Mouse (Mus musculus) splenic B cell, adult 2 months (primary cell): Measurements from ENCODE around the gene Crcp.
"Not testable (repeated sequence)": the region's sequence is repeated elsewhere in the genome, so short reads cannot be mapped to it uniquely, and the experiment has no call there.

Experiments
- DNase-seq: peaks from one replicate; pipeline ENCODE4 v3.0.0-alpha.2; 2011; ENCODE audit warnings: low read depth, low spot score
- H3K27me3 ChIP-seq: 2 replicates; pipeline ENCODE4 v1.6.1; 2012; ENCODE audit warnings: mild to moderate bottlenecking, low read length, moderate library complexity, mixed read lengths; ENCODE audit not compliant: control insufficient read depth, poor library complexity, insufficient read depth, severe bottlenecking
- H3K36me3 ChIP-seq: 2 replicates; pipeline ENCODE4 v1.6.1; 2012; ENCODE audit warnings: mild to moderate bottlenecking, low read length, moderate library complexity, mixed read lengths; ENCODE audit not compliant: control insufficient read depth, poor library complexity, insufficient read depth, severe bottlenecking

Gene Crcp

GRCm38 (mm10) chr5:130009784-130010183, 19.3 kb upstream of the Crcp start:
- no peak for DNase-seq
- peaks cover 1% of the 10 kb centered on the region for H3K36me3 ChIP-seq
- H3K27me3 ChIP-seq = no peaks in the 10 kb centered on the region

- peak; percentile 36 for DNase-seq
- Histone ChIP-seq H3K36me3 (peaks cover 1% of the 10 kb centered on the region), H3K27me3 (no peaks in the 10 kb centered on the region)
These were observed 18.1 kb upstream of the Crcp start for GRCm38 (mm10) chr5:130010961-130011360.

GRCm38 (mm10) chr5:130015104-130015503, 14.0 kb upstream of the Crcp start:
- DNase-seq = no peak
- Histone ChIP-seq H3K27me3 (no peaks in the 10 kb centered on the region), H3K36me3 (peaks cover 1% of the 10 kb centered on the region)

DNA sequence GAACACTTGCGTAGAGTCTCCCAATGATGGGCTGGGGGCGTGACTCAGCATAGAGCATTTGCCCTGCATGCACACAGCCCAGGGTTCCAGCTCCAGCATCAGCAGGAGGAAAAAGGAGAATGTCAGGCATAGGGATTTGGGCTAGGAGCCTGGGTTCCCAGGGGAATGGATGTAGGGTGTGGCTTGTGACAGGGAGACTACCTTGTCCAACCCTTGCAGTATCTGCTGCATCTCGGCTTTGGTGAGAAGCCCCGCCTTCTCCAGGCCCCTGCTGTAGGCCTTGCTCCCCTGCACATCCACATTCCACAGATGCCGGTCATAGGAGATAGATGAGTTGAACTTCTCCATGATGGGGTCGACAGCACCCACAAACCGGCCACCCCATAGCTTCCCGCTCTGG, 9.6 kb upstream of the Crcp start:
- no peaks in the 10 kb centered on the region; the same call in 1 of the 2 replicates for H3K36me3 ChIP-seq
- DNase-seq = no peak

DNA sequence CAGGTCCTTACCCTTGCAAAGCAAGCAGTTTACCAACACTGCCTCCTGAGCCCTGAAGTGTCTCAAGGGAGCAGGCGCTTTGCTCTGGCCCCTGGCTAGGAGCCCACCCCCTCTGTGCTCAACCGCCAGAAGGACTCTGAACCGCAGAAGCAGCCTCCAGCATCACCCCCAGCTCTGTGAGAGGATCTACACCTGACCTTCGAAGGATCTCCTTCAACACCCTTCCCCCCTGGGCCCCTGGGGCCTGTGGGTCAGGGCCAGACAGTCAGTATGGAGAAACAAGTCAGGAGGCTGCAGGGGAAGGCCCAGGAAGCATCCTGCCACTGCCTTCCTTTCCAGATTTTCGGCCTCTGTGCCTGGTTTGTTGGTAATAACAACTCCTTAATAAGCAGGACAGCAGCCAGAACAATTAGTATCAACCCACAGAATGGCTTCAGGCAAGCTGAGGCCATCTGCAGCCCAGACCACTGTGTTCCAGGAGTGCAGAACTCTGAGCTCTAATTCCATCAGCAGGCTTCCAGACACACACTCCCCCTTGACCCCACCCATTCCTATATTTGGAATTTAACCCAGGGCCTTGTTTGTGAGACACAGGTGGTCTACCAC, 7.6 kb upstream of the Crcp start:
- no peak for DNase-seq
- H3K27me3 ChIP-seq = no peaks in the 10 kb centered on the region
- H3K36me3 ChIP-seq = no peaks in the 10 kb centered on the region

More for the DNA sequence above, 9.6 kb upstream of the Crcp start:
- no peaks in the 10 kb centered on the region for H3K27me3 ChIP-seq

DNA sequence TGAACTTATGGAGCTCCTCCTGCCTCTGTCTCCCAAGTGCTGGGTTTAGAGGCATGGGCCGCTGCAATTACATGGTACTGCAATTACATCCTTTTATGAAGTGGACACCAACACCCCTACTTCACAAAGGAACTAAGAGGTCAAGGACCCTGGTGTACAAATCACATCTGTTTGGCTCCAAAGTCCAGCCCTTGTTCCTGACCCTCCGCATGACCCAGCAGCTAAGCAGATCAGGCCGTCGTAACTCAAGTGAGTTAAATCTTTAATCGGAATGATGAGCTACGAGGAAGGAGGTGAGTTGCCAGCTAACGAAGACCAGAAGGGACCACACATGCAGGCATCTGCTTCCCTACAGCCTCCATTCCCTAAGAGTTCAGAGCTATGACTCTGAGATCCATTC, 6.7 kb upstream of the Crcp start:
- Histone ChIP-seq H3K27me3 (no peaks in the 10 kb centered on the region), H3K36me3 (no peaks in the 10 kb centered on the region)
- no peak for DNase-seq

DNA sequence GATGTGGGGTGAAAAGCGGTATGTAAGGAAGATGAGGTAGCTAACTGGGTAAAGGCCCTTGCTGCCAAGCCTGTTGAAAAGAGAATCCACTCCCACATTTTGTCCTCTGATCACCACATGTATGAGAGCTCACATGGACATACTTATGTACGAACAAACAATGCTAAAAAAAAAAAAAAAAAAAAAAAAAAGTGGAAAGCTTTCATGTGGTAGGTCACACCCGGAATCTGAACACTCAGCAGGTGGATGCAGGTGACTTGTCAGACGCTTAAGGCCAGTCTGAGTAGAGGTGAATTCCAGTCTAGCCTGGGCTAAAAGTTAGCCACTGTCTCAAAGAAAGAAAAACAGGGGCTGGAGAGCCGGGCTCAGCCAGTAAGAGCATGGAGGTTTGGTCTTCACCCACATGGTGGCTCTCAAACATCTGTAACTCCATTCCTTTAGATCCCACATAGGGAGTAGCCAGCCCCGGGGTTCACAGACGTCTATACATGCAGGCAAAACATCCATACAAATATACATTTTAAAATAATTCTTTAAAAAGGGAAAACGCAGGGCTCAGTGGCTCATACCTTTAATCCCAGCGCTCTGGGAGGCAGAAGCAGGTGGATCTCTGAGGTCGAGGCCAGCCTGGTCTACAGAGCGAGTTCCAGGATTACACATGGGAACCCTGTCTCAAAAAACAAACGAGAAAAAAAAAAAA, 5.9 kb upstream of the Crcp start:
- no peak for DNase-seq
- Histone ChIP-seq H3K36me3 (no peaks in the 10 kb centered on the region), H3K27me3 (no peaks in the 10 kb centered on the region)

GRCm38 (mm10) chr5:130023767-130024539, 5.1 kb upstream of the Crcp start:
- peak; percentile 83 for DNase-seq
- Histone ChIP-seq H3K36me3 (no peaks in the 10 kb centered on the region), H3K27me3 (no peaks in the 10 kb centered on the region)

DNA sequence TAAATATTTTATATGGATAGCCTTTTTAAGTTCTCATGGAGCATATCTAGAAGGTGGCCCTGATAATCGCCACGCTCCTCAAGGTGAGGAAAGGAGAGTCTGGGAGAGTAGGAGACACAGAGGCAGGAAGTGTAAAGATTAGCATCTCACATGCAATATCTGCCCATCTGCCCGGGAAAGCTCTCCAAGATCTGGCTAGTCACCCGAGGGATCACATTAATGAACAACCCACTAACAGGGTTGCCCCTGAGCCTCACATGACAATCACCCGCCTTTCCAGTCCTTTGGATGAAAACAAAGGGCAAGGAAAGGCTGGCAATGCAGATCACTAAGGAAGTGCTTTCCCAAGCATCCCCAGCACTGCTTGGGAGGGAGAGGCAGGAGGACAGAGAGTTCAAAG, 2.0 kb upstream of the Crcp start:
- Histone ChIP-seq H3K27me3 (no peaks in the 10 kb centered on the region), H3K36me3 (no peaks in the 10 kb centered on the region)
- DNase-seq = no peak

GRCm38 (mm10) chr5:130027696-130028095, 1.4 kb upstream of the Crcp start:
- H3K36me3 ChIP-seq = no peaks in the 10 kb centered on the region
- no peak for DNase-seq

DNA sequence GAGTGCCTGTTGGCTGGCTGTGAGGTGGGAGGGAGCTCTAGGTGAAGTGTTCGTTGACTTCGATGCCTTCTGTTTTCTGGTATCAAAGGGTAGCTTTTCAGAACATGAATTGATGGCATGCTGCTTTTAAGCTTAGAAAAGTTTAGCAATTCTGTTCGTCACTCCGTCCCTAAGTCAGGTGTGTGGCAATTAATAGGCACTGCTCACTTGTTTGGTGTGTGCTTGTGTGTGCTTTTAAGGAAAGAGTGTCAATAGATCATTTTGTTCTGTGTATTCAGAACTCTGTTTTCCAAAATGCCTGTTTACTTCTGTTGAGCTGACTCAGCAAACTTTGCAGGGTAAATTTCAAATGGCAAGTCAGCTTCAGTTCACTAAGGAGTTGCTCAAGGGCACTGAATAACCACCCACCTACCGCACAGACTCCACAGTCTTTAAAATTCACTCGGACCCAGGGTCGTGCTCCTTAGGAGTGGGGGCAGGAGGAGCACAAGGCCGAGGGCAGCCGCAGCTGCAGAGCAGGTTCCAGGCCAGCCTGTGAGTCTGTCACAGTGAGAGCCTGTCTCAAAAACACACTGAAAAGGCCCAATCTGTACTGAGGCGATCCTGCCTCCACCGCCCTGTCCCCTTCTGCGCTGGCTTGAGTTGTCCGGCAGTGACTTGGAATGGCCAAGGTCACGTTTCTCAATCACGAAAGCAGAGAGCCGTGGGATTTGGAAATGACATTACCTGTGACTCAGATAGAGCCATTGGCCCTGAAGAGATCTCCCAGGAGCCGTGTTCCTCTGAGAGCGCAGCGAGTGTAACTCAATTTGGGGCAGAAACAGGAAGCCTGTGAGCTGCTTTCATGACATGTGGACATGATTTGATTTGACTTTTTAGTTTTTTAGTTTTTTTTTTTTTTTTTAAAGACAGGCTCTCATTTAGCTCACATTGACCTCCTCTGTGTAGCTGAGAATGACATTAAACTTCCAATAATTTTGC, 2.6 kb downstream of the Crcp start:
- Histone ChIP-seq H3K36me3 (no peaks in the 10 kb centered on the region; the same call in none of the 2 replicates), H3K27me3 (no peaks in the 10 kb centered on the region)
- no peak for DNase-seq

More at GRCm38 (mm10) chr5:130027696-130028095, 1.4 kb upstream of the Crcp start:
- H3K27me3 ChIP-seq = no peaks in the 10 kb centered on the region

DNA sequence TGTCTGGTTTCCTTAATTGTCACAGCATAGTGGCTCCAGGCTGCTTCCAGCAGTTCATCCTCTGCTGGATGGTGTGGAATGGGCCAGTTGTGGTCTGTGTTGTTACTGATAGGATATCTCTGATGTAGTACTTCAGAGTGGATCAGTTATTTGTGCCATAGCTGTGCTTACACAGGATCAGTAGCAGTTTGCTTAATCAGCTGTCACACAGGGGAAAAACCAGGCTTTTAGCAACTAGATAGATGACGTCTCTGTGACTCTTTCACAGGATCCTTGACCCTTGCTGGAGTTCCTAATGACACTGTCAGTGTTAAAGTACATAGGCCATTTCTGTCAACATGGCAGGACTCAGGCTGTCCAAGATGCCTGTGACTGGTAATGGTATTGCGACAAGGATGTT, 4.8 kb downstream of the Crcp start:
- Histone ChIP-seq H3K27me3 (no peaks in the 10 kb centered on the region), H3K36me3 (peaks cover 2% of the 10 kb centered on the region)
- no peak for DNase-seq

GRCm38 (mm10) chr5:130036300-130036699, 7.2 kb downstream of the Crcp start:
- H3K36me3 ChIP-seq, H3K27me3 ChIP-seq, DNase-seq: not testable (repeated sequence)

DNA sequence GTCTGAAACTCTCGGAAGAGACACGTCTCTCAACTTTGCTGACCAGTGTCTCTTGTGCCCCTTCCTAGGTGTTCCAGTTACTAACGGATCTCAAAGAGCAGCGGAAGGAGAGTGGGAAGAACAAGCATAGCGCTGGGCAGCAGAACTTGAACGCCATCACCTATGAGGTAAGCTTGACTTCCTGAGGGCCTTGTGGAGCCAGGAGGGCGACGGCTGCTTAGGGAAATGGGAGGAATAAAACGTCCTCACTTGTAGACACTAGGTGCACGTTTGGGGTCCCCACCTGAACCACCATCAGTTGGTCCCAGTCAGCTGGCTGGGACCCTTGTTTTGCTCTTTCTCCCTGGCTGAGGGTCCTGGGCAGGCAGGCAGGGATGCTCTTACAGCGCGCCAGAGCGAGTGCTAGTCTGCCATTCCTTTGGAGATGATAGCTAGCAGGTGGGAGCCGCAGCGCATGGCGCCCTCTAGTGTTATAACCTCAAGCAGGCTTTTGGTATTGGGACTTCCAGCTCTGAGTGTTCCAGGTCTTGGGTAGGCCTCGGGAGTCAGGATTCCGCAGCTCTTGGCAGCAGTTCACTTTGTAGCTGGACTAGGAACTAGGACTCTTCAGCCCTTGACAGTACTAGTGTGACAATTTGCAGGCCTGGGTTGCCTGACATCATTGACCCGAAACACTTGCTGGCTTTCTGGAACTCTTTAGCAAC, 8.8 kb downstream of the Crcp start:
- DNase-seq = peak; percentile 71
- H3K36me3 ChIP-seq = peaks cover 4% of the 10 kb centered on the region

More for the DNA sequence above, 8.8 kb downstream of the Crcp start:
- H3K27me3 ChIP-seq = no peaks in the 10 kb centered on the region
